Comparison of ENCODE assay signal across 13 mouse cellular contexts in genomic region chr7:77928479-77929467, GRCm38 (mm10).
A peak's percentile ranks its signal among the peaks of the same experiment; 100 is the strongest.
DNase-seq lines count a peak whose midpoint lies in the region; ATAC-seq lines count a peak whose summit lies in the region.
"Had no signal": no experiment of that assay in that cellular context is flagged by ENCODE, and none has a peak within 500 bp of the region (broad histone marks: within the 10 kb centered on the region; RNA-seq: fewer than 3 reads in every experiment).

No protein-coding gene starts in this region.

- peaks cover 3% of the 10 kb centered on the region; the same call in 1 of the 2 replicates for H3K4me1 ChIP-seq in forebrain, embryonic 11.5 days (replicated peaks; ENCODE audit: control insufficient read depth, insufficient read depth, low read length)
- H3K4me1 ChIP-seq in forebrain, embryonic 10.5 days, result peaks cover 6% of the 10 kb centered on the region; the same call in 1 of the 2 replicates
- H3K4me1 ChIP-seq: intestine, embryonic 15.5 days had no signal

- no peak overlapping the region for H3K4me3 ChIP-seq in forebrain, embryonic 11.5 days (ENCODE audit: low read depth, low read length)
- H3K4me3 ChIP-seq in forebrain, embryonic 10.5 days, result no peak overlapping the region
- H3K4me3 ChIP-seq: intestine, embryonic 15.5 days; limb, embryonic 13.5 days had no signal

- H3K9ac ChIP-seq in forebrain, embryonic 11.5 days (ENCODE audit: low read length), result no peak overlapping the region
- H3K9ac ChIP-seq: intestine, embryonic 15.5 days; limb, embryonic 13.5 days had no signal

- H3K9me3 ChIP-seq in forebrain, embryonic 11.5 days (ENCODE audit: control insufficient read depth, low read length), result no peaks in the 10 kb centered on the region
- no peaks in the 10 kb centered on the region for H3K9me3 ChIP-seq in forebrain, embryonic 10.5 days
- H3K9me3 ChIP-seq: intestine, embryonic 15.5 days; limb, embryonic 13.5 days had no signal

- H3K4me2 ChIP-seq in forebrain, embryonic 11.5 days (ENCODE audit: low read depth, low read length, severe bottlenecking), result no peak overlapping the region
- H3K4me2 ChIP-seq: intestine, embryonic 15.5 days; limb, embryonic 13.5 days had no signal

- 83% methylated on average over 4 of the region's 4 CpGs for WGBS in forebrain, embryonic 11.5 days
- 92% methylated on average over 4 of the region's 4 CpGs for WGBS in forebrain, embryonic 10.5 days

- no peak for DNase-seq in forebrain, embryonic 11.5 days (ENCODE audit: low spot score)
- no peak for DNase-seq in forebrain, embryonic 10.5 days (ENCODE audit: extremely low spot score, low spot score)
- peak; percentile 20 for DNase-seq in Muller cell, postnatal 12 days (ENCODE audit: inconsistent ontology term)
- peak; percentile 72 for DNase-seq in kidney, adult 11 months
- peak; percentile 41 to 65 for DNase-seq in kidney, postnatal 25 days
- DNase-seq in frontal cortex, postnatal 14 days (ENCODE audit: low spot score in 2 of 2), result no peak
- no peak for DNase-seq in urinary bladder, postnatal 36 days (ENCODE audit: low spot score in 2 of 2)
- no peak for DNase-seq in urinary bladder, adult 18-20 months (ENCODE audit: low spot score in 2 of 2)
- DNase-seq: cerebellum, adult 11 months; lung, postnatal 10 days; right cerebral cortex, postnatal 14 days had no signal

- no peaks in the 10 kb centered on the region for H3K36me3 ChIP-seq in forebrain, embryonic 11.5 days (ENCODE audit: control insufficient read depth, insufficient read depth, low read length)
- H3K36me3 ChIP-seq in forebrain, embryonic 10.5 days (replicated peaks), result no peaks in the 10 kb centered on the region
- H3K36me3 ChIP-seq: intestine, embryonic 15.5 days; limb, embryonic 13.5 days had no signal

- no peaks in the 10 kb centered on the region for H3K27me3 ChIP-seq in forebrain, embryonic 11.5 days (ENCODE audit: control insufficient read depth, insufficient read depth, low read length)
- no peaks in the 10 kb centered on the region for H3K27me3 ChIP-seq in forebrain, embryonic 10.5 days (ENCODE audit: poor library complexity, severe bottlenecking)
- H3K27me3 ChIP-seq: intestine, embryonic 15.5 days; limb, embryonic 13.5 days had no signal

- no peak overlapping the region for H3K27ac ChIP-seq in forebrain, embryonic 11.5 days (ENCODE audit: low read depth, low read length)
- H3K27ac ChIP-seq in forebrain, embryonic 10.5 days, result no peak overlapping the region
- H3K27ac ChIP-seq: intestine, embryonic 15.5 days; limb, embryonic 13.5 days had no signal

- peak; percentile 69; the same call in 1 of the 2 replicates for ATAC-seq in forebrain, embryonic 11.5 days (replicated peaks; ENCODE audit: low FRiP score)
- ATAC-seq: intestine, embryonic 15.5 days had no signal

Comparison
In these comparisons a context has a peak if more than half of its experiments do, and no peak if none do; other contexts are left out.
1. DNase-seq: peak in Muller cell, postnatal 12 days (single experiment), kidney, adult 11 months (single experiment) and kidney, postnatal 25 days (2 of 2); none in forebrain, embryonic 11.5 days (single experiment), forebrain, embryonic 10.5 days (single experiment), frontal cortex, postnatal 14 days (0 of 2), urinary bladder, postnatal 36 days (0 of 2) and urinary bladder, adult 18-20 months (0 of 2).